Mouse (Mus musculus) spleen, postnatal 36 days (tissue): ENCODE data around the gene Slc25a42.

Source experiments
- DNase-seq, 2 experiments: peaks; one replicate each; pipeline ENCODE4 v3.0.0; 2022; ENCODE audit warnings: low spot score in 2 of 2, mixed read lengths in 1 of 2

Gene Slc25a42

DNA sequence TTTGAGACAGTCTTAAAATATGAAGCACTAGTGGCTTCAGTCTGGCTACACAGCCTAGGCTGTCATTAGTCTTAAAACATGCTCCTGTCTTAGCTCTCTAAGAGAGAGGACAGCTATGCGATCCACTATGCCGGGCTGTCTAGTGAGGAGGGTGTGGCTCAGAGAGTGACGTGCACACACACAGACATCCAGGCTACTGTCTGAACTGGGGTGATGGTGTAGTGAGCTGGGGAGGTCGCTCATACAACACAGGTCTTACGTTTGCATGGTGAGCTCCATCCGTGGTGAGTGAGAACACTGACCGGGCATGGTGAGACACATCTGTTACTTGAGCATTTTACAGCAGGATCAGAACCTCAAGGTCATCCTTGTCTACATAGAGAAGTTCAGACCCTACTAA, 40.9 kb downstream of the Slc25a42 start:
- DNase-seq = no peak

DNA sequence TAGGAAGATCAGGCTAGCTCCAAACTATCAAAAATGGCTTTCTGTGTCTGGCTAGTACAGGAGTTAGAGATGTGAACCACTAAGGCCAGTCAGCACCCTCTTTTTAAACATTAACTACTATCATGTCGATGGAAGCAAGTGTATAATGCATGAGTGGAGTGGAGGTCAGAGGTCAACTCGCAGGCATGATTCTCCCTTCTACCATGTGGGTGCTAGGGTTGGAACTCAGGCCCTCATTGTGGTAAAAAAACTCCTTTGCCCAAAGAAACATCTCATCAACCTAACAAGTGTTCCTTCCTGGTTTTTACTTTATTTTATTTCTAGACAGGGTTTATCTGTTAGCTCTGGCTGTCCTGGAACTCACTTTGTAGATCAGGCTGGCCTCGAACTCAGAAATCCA, 41.4 kb downstream of the Slc25a42 start:
- DNase-seq = no peak

DNA sequence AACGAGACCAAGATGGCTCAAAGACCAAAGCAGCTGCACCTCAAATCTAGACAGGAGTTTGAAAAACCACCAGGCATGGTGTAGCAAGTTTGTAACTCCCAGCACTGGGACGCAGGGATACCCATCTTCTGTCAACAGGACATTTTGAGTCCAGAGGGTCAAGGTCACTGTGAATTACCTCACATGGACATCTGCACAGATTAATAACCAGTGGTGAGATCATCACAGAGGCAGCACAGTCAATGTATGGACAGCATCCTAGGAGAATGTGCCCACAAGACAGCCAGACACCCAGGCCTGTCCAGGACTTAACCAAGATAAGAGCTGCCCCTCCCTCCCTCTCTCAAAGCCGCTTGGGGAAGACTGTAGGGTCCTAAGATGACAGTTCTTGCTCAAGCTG, 42.0 kb downstream of the Slc25a42 start:
- no peak for DNase-seq

DNA sequence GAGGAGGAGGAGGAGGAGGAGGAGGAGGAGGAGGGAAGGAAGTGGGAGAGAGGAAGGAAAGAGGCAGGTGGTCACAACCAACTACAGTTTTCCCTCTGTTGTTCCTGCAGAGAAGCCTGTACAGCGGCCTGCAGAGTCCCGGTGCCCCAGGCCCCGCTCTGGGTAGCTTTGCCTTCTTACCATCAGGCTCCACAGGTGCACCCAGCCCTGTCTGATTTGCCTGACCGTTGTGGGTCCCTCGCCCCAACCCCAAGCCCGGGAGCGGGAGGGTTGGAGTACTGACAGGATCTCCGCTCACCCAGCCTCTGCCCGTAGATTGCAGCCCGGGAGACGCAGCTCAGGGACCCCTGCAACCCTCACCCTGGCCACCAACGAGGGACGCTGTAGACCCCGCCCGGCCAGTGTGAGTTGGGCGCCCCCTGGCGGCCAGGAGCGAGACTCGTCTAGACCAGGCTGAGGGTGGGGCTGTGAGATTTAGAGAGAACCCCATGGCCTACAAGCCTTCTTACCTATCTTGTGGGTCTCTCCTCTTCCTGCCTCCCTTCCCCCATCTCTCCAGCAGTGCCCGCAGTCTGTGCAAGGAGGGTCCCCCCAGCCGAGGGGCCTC, 45.5 kb downstream of the Slc25a42 start:
- peak; percentile 61 to 66 for DNase-seq

DNA sequence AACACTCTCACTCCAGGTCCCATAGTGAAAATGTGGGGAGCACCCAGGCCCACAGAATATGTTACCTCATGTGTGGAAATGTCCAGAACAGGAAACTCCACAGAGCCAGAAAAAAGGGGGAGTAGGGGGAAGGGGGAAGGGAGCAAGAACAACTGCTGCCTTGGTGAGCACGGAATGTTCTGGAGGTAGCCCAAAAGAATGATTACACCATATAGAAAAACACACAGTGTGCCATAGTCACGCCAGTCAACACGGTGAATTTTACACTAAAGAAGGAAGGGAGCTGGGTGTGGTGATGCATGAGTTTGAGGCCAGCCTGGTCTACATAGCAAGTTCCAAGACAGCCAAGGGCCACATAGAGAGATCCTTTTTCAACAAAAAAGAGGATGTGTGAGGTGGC, 48.8 kb downstream of the Slc25a42 start:
- DNase-seq = no peak

DNA sequence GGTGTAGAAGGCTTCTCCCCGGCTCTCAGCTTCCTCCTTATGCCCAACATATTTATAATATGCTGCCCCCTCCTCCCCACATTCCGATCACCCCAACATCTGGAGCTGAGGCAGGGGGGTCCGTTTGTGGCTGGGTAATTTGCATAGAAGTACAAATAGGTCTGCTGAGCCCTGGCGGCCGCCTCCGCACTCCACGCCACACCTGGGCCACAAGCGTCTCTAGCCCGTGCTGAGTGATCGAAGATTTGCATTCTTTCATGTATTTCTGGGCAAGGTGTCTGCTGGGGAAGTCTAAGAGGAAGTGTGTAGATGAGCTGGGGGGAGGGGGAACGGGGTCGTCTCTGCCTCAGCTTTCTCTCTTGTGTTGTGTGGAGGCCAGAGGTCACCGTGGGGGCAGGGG, 52.1 kb downstream of the Slc25a42 start:
- DNase-seq = peak; percentile 84 to 86

DNA sequence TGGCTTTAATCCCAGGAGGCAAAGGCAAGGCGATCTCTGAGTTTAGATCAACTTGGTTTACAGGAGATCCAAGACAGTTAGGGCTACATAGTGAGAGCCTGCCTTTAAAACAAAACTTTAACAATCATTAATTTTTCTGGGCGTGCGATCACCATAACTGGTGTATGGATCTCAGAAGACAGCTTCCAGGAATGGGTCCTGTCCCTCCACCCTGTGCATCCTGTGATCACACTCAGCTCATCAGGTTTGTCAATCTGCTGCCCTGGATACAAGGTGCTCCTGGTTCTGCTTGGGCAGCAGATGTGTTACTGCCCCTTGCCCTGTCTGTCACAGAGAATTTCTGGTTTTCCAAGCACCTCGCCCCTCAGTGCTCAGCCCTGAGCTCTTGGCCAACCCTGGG, 52.9 kb downstream of the Slc25a42 start:
- DNase-seq = no peak

DNA sequence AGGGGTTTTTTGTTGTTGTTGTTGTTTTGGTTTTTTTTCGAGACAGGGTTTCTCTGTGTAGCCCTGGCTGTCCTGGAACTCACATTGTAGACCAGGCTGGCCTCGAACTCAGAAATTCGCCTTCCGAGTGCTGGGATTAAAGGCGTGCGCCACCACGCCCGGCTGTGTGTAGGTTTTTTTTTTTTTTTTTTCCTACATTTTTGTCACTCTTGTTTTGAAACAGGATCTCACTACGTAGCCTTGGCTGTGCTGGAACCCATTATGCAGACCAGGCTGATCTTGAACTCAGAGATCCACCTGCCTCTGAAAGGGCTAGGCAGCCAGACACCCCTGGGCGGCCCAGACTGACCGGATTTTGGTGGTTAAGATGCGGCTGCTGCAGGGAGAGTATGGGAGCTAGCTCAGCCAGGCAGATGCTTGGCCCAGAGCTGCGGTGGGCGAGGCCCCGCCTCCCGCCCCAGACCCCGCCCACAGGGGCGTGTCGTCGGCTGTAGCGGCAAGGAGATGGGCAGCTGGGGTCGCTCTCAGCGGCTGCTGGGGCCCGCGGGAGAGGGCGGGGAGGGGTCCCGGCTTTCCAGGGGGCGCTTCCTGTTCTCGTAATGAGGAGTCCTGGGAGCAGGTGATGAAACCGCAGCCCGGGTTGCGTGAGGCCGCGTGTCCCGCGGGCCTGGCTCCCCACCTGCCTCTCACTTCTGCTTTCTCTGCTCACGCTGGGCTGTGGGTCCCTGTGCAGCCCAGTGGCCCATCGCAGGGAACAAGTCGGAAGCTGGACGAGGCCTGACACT, 53.8 kb downstream of the Slc25a42 start:
- DNase-seq = peak; percentile 80 to 81

DNA sequence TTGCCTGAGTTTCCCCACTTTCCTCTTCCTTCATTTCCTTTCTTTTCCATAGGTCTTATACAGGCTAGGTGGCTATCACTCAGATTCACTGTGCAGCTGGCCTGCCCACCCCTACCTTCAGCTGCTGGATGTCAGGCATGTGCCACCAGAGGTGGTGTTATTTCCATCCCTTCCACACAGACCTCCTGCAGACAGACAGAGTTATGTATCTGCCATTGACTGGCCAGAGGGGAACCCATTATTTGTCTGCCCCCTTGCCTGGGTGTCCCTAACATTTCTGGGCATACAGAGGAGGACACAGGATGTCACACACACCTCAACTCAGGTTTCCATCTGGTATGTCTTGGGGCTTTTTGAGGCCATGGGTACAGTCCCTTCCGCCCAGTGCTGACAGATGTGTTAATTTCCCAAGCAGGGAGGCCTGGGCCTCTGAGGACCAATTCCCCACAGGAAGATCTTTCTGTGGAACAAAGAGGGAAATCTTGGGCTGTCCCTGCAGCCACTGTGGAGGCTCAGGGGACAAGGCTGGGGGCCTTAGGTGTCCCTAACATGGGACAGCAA, 54.8 kb downstream of the Slc25a42 start:
- DNase-seq = no peak

DNA sequence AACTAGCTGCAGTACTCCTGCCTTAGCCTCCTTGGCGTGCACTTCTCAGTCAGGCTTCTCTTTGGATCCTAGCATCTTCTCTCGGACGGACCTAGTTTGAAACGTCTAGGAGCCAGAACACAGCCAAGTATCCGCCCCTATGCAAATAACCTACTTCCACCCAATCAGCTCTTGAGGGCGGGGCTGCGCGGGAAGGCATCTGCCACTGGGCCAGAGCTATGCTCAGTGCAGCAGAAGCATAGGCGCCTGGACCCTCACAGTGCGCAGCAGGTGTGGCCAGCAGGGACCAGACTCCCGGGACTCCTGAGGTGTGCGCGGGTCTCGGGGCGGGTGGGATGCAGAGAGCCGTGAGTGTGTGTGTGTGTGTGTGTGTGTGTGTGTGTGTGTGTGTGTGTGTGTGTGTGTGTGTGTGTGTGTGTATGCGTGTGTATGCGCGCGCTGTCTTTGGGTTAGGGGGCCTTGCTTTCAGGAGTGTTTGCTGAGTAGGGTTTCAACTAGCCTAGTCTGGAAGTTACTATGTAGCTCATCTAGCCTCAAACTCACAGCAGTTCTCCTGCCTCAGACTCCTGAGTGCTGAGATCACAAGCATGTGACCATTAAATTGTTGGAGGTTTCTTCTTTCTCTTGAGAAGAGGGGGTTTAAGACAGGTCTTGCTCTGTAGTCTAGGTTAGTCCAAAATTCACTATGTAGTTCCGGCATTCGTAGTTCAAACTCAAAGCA, 59.4 kb downstream of the Slc25a42 start:
- peak; percentile 83 to 84 for DNase-seq

DNA sequence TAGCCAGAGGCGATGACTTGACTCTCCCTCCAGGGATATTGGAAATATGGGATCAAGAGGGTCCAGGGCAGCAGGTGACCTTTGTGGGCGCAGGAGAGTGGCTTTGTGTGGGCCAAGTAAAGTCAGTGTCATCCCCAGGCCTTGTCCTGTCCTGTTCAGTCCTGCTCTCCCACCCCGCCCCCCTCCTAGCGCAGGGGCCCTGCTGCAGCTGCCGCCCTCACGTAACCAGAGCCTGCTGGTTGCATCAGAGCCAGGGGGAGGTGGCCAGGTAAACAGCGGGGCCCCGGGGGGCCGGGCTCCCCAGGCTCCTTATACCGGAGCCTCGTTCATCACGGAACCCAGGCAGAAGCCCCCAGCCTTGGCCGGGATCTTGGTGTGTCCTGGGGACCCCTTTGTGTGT, 61.9 kb downstream of the Slc25a42 start:
- no peak for DNase-seq

DNA sequence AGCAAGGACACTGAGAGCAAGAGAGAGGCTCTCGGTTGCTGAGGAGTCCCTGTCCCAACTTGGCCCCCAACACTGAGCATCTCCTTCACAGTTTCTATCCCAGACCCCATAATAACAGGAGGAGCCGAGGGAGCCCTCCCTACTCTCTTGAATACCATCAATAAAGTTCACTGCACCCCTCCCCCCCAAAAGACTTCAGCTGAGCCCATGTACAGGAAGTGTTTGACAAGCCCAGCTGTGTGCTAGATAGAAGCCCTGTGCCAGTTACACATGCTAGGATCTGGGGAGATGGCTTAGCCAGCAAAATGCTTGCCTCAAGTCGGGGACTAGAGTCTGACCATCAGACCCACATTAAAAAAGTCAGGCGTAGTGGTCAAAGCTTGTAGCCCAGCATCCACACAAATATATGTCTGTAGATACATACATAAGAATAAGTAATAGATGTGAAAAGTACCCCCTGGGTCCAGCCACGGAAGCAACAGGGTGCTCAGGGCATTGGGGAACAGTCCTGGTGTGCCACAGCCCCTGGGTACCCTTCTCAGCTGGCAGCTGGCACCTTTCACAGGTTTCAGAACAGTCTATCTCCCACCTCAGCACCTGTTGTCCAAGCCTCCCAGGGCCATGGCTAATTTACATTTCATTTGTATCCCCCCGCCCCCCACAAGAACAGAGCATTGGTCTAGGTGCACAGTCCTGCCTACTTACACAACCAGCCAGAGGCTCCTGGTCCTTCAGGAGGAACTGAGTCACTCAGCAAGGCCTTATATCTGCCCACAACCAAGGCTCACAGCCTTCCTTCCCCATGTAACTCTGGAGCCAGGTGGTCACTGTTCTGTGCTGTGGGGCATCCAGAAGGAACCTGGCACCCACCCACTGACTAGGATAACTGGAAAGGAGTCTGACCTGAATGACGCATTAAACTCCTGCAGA, 64.2 kb downstream of the Slc25a42 start:
- DNase-seq = no peak

DNA sequence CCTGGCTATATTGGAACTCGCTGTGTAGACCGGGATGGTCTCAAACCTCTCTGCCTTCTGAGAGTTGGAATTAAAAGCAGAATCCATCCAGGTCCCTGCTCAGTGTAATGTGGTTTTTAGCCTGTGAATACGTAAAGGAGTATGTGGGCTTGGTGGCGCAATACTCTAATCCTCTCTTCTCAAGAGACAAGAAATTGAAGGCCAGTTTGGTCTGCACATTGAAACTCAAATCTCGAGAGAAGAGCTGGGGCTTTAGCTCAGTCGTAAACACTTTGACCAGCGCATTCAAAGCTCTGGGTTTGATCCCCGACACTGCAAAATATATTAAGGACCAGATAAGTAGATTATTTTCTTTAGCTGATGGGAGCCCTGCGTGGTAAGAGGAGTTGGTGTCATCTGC, 72.1 kb downstream of the Slc25a42 start:
- no peak for DNase-seq

DNA sequence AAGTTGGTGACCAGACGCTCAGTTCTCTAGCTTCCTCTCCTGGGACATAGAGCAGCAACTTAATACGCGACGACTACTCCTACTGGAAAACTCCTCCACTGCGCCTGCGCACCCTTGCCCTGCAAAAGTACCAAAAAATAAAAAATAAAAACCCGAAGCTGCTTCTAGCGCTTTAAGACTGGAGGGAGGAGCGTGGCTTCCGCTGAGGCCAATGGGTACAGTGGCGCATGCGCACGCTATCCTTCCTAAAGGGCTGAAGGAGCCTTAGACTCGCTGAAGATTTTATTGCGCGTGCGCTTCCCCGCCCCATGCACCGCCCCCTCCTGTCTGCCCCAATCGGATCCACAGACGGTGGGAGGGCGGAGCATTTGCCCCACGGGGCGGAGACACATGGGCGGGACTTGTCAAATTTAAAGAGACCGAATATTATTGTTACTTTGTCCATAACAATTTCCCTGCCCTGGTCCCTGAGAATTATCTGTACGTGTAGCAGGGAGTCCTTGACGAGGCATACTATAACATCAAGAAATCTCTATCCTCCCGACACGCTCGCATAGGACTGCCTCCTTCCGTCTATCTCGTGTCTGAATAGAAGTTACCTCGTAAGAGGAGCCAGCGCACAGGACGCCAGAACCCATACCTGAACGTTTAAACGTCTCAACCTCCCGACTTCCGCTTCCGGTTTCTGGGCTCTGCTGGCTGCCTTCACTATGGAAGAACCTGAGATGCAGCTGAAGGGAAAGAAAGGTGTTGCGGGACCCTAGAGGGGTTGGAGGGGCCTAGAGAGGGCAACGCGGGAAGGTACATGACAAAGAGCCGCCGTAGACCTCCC, 72.9 kb downstream of the Slc25a42 start, which contains the start of the genes Rfxank, Borcs8 and Mef2b:
Gene Rfxank, minus strand, starts transcription at position 129 of the 832 bp plus-strand sequence.
Gene Borcs8, plus strand, starts transcription at position 474 of the 832 bp plus-strand sequence.
Gene Mef2b, plus strand, starts transcription at position 686 of the 832 bp plus-strand sequence.
- DNase-seq = peak; percentile 99

DNA sequence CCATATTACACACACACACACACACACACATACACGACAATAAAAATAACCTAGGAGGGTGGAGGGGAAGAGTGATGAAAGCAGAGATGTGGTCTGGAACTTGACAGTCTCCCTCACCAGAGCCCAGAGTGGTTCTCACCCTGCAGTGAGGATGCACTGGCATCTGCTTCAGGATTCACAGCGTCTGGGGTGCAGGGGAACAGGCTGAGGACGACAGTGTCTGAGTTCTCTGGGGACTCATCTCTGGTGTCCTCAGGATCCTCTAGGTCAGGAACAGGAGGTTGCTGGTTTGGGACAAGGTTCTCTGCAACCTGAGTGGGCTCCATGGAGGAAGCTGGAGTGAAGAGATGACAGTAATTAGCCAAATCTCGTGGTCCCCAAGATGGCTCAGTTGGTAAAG, 74.2 kb downstream of the Slc25a42 start:
- DNase-seq = no peak

DNA sequence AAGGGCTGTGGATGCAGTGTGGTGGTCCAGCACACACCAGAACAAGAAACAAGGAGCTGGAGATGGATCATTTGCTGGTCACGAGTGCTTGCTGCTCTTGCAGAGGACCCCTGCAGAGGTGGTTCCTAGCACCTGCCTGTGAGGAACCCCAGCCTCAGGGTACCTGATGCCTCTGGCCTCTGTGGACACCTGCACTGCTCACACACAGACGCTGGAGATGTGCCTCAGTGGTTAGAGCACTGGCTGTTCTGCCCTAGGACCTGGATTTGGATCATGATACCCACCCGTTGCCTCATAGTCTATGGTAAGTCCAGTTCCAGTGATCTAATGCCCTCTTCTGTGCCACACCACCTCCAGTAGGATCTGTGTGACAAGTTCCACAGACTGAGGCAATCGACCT, 75.5 kb downstream of the Slc25a42 start:
- no peak for DNase-seq

DNA sequence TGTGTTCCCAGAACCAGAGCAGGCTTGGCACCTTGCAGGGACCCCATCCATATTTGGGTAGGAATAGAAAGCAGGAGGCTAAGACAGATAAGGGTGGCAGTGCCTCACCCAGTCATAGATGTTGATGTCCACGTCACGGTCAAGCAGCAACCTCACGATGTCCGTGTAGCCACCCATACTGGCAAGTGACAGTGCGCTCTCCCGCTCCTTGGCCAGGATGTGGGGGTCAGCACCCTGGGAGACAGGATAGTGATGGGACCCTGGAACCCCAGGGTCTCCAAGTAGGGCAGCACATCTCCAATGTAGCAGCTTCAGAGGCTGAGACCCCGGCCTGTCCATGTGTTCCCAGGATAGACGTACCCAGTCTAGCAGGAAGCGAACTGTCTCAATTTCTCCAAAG, 77.2 kb downstream of the Slc25a42 start:
- DNase-seq = no peak
